Mouse (Mus musculus) neural tube, embryonic 14.5 days (tissue): Measurements from ENCODE around the gene Zfp800. TPM values are rescaled to one million over a fixed set of nuclear protein-coding genes. Genes with fewer than 3 reads are reported as not detected.
A peak's percentile ranks its signal among the peaks of the same experiment; 100 is the strongest.

ENCODE experiments used
- ATAC-seq: fragments of 200-750 bp; cut with Nextera tagmentation; 2 replicates; pipeline ENCODE4 v1.8.0; 2017; ENCODE audit warnings: low read depth, mild to moderate bottlenecking, moderate TSS enrichment, moderate library complexity
- H3K27ac ChIP-seq: fragments of 300-500 bp; sonication (generic); 2 replicates; pipeline ENCODE4 v1.5.1; 2014; ENCODE audit warnings: low read depth, mild to moderate bottlenecking, control low read depth, low read length, moderate library complexity, mixed read lengths
- H3K27me3 ChIP-seq: fragments of 300-500 bp; sonication (generic); 2 replicates; pipeline ENCODE4 v1.6.1; 2014; ENCODE audit warnings: low read length; ENCODE audit not compliant: control insufficient read depth, insufficient read depth
- H3K36me3 ChIP-seq: fragments of 300-500 bp; sonication (generic); 2 replicates; pipeline ENCODE4 v1.6.1; 2014; ENCODE audit warnings: low read length, mixed read lengths; ENCODE audit not compliant: control insufficient read depth, insufficient read depth
- H3K4me1 ChIP-seq: fragments of 300-500 bp; sonication (generic); 2 replicates; pipeline ENCODE4 v1.6.1; 2014; ENCODE audit warnings: low read length; ENCODE audit not compliant: control insufficient read depth, insufficient read depth
- H3K4me2 ChIP-seq: fragments of 300-500 bp; sonication (generic); 2 replicates; pipeline ENCODE4 v1.6.1; 2014; ENCODE audit warnings: mild to moderate bottlenecking, low read depth, low read length, control low read depth
- H3K4me3 ChIP-seq: fragments of 300-500 bp; sonication (generic); 2 replicates; pipeline ENCODE4 v1.5.1; 2014; ENCODE audit warnings: low read depth, low read length, control low read depth, mixed read lengths
- H3K9ac ChIP-seq: fragments of 300-500 bp; sonication (generic); replicated peaks from 2 replicates; pipeline ENCODE4 v1.6.1; 2014; ENCODE audit warnings: low read depth, mild to moderate bottlenecking, control low read depth, low read length, mixed read lengths
- H3K9me3 ChIP-seq: fragments of 300-500 bp; sonication (generic); 2 replicates; pipeline ENCODE4 v1.6.1; 2016; ENCODE audit warnings: low read length; ENCODE audit not compliant: control insufficient read depth
- WGBS: fragments of 180-500 bp; shearing (Covaris S2); extraction: QIAGEN DNeasy Blood & Tissue Kit; methylation state at CpG from one replicate; pipeline ENCODE4 v1.1.7; 2014; 5-methylcytosine and 5-hydroxymethylcytosine counted together
- polyA plus RNA-seq: library from polyadenylated mRNA; unstranded; fragments of >200 nt; fragmentation: Nextera tagmentation; extraction: Ambion mirVana; gene quantifications from 2 replicates; pipeline ENCODE4 v1.2.1, GENCODE M21; 2014

Zfp800 gene
- polyA plus RNA-seq, 1 experiment from 2014 or later: 27.0 TPM

- Histone ChIP-seq H3K9ac (no peak overlapping the region), H3K4me2 (no peak overlapping the region), H3K4me3 (no peak overlapping the region), H3K4me1 (no peaks in the 10 kb centered on the region), H3K27me3 (no peaks in the 10 kb centered on the region), H3K27ac (no peak overlapping the region), H3K9me3 (no peaks in the 10 kb centered on the region), H3K36me3 (0 out of 2 replicates have a peak, but pooled peaks cover 3% of the 10 kb centered on the region)
- WGBS: 88% methylated on average over 9 of the region's 9 CpGs
- no peak for ATAC-seq
These were observed 12.2 kb upstream of the Zfp800 start for GRCm38 (mm10) chr6:28410053-28410452.

DNA sequence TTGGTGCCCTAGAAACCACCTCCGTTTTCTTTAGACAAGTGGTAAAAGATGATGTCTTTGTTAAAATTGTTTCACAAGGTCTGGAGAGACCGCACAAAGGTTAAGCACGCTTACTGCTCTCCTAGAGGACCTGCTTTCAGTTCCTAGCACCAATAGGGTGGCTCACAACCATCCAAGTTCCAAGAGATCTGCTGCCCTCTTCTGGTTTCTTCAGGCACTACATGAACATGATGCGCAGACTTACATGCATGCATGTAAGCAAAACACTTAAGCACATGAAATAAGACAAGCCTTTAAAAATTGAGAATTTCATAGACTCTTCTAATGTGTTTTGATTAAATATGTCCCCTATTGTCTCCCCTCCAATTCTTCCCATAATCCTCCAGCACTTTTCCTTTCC lies 2.0 kb upstream of the Zfp800 start:
- no peak overlapping the region for H3K4me2 ChIP-seq
- no peak for ATAC-seq
- H3K27ac ChIP-seq: no peak overlapping the region
- no peak overlapping the region for H3K4me3 ChIP-seq
- H3K4me1 ChIP-seq: 0 out of 2 replicates have a peak, but pooled peaks cover 8% of the 10 kb centered on the region
- WGBS: 92% methylated on average over 4 of the region's 4 CpGs
- H3K27me3 ChIP-seq: no peaks in the 10 kb centered on the region; the same call in 1 of the 2 replicates
- H3K9me3 ChIP-seq: no peaks in the 10 kb centered on the region
- no peak overlapping the region for H3K9ac ChIP-seq
- H3K36me3 ChIP-seq: no peaks in the 10 kb centered on the region

DNA sequence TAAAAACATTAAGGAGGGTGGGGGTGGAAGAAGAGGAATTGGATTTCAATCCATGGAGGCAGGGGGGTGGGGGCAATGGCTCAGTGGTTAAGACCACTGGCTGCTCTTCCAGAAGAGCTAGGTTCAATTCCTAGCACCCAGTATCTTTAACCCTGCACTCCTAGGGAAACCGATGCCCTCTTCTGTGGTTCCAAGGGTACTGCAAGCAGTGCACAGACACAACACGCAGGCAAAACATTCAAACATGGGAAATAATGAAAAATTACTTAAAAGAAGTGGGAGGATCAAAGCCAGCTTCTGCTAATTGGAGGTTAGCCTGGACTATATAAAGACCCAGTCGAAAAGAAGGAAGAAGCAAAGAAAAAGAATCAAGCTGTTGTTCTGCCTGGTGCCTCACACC lies 921 bp upstream of the Zfp800 start:
- Histone ChIP-seq H3K4me1 (0 out of 2 replicates have a peak, but pooled peaks cover 8% of the 10 kb centered on the region), H3K27ac (no peak overlapping the region), H3K9me3 (no peaks in the 10 kb centered on the region), H3K36me3 (no peaks in the 10 kb centered on the region), H3K4me2 (no peak overlapping the region), H3K4me3 (no peak overlapping the region), H3K9ac (no peak overlapping the region), H3K27me3 (no peaks in the 10 kb centered on the region; the same call in 1 of the 2 replicates)
- no peak for ATAC-seq
- 84% methylated on average over 3 of the region's 3 CpGs for WGBS

DNA sequence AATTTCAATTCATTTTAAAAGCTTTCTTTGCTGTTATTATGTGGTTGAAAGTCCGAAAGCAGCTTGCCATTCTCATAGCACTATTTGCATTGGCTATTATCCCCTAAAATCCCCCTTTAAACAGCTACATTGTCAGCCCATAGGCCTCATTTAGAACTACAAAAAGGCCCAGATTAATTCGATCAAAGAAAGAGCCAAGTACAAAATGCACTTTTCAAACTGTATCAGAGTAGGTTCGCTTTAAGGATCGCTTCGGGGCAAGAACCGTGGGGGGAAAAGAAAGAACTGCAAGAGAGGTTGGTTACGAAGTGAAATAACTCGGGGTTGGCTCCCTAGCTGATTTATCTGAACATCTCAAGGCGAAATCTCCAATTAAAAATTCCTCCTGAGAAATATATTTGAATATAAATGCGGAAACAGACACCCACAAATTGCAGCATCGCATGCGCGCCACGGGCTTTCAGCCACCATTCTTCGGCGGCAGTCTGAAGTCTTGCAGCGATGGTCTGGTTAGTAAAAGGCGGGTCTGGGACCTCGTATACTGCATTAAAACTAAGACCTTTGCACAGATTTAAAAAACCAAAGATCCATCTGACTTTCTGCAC lies 850 bp downstream of the Zfp800 start:
- no peak overlapping the region for H3K27ac ChIP-seq

GRCm38 (mm10) chr6:28396051-28396852 lies 1.6 kb downstream of the Zfp800 start:
- H3K27ac ChIP-seq: no peak overlapping the region
- 0 out of 2 replicates have a peak, but pooled peaks cover 8% of the 10 kb centered on the region for H3K4me1 ChIP-seq
- H3K9me3 ChIP-seq: no peaks in the 10 kb centered on the region
- H3K9ac ChIP-seq: peak overlapping the region; percentile 2; the same call in 1 of the 2 replicates
- H3K27me3 ChIP-seq: no peaks in the 10 kb centered on the region; the same call in 1 of the 2 replicates
- H3K4me2 ChIP-seq: peak overlapping the region; percentile 81
- no peaks in the 10 kb centered on the region for H3K36me3 ChIP-seq
- no peak for ATAC-seq
- H3K4me3 ChIP-seq: peak overlapping the region; percentile 44
- 23% methylated on average over 15 of the region's 15 CpGs for WGBS

More for the DNA sequence above, 850 bp downstream of the Zfp800 start:
- Histone ChIP-seq H3K4me3 (peak overlapping the region; percentile 44), H3K27me3 (no peaks in the 10 kb centered on the region; the same call in 1 of the 2 replicates), H3K4me1 (0 out of 2 replicates have a peak, but pooled peaks cover 8% of the 10 kb centered on the region), H3K9ac (peak overlapping the region; percentile 25), H3K9me3 (no peaks in the 10 kb centered on the region), H3K36me3 (no peaks in the 10 kb centered on the region), H3K4me2 (peak overlapping the region; percentile 81)
- WGBS: under 1% methylated on average over 19 of the region's 19 CpGs
- ATAC-seq: peak; percentile 66

GRCm38 (mm10) chr6:28389038-28389437 lies 8.8 kb downstream of the Zfp800 start:
- no peak overlapping the region for H3K27ac ChIP-seq
- H3K27me3 ChIP-seq: no peaks in the 10 kb centered on the region
- H3K4me2 ChIP-seq: no peak overlapping the region
- no peak overlapping the region for H3K4me3 ChIP-seq
- H3K9ac ChIP-seq: no peak overlapping the region
- no peaks in the 10 kb centered on the region for H3K9me3 ChIP-seq
- WGBS: 87% methylated on average over 3 of the region's 3 CpGs
- H3K4me1 ChIP-seq: no peaks in the 10 kb centered on the region
- H3K36me3 ChIP-seq: no peaks in the 10 kb centered on the region
- no peak for ATAC-seq

- Histone ChIP-seq H3K4me2 (no peak overlapping the region), H3K36me3 (no peaks in the 10 kb centered on the region), H3K9ac (no peak overlapping the region), H3K27ac (no peak overlapping the region), H3K9me3 (no peaks in the 10 kb centered on the region), H3K27me3 (no peaks in the 10 kb centered on the region), H3K4me1 (no peaks in the 10 kb centered on the region), H3K4me3 (no peak overlapping the region)
- WGBS: 81% methylated on average over 3 of the region's 3 CpGs
- no peak for ATAC-seq
These were observed 12.6 kb downstream of the Zfp800 start for GRCm38 (mm10) chr6:28385169-28385568.

DNA sequence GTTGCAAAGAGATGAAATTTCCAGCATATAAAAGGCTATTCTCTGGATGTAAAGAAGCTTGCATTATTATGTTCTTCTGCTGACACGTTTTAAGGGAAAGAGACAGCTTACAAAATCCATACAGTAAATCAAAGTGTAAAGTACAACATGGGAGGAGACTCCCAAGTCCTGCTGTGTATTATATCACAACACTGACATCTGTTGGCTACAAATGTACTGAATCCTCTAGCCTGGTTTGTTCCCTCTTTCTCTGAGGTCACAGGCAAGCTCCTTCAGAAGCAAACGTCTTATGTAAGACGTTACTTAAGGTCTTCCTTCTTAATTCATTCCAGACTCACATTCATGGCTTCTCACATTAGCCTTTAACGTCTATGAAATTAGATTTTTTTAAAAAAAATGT lies 15.8 kb downstream of the Zfp800 start:
- WGBS: 73% methylated on average over 4 of the region's 4 CpGs

More for the DNA sequence above, 15.8 kb downstream of the Zfp800 start:
- Histone ChIP-seq H3K4me1 (no peaks in the 10 kb centered on the region), H3K36me3 (no peaks in the 10 kb centered on the region), H3K4me3 (no peak overlapping the region), H3K9ac (no peak overlapping the region), H3K9me3 (no peaks in the 10 kb centered on the region), H3K4me2 (no peak overlapping the region), H3K27me3 (no peaks in the 10 kb centered on the region), H3K27ac (no peak overlapping the region)
- ATAC-seq: no peak
